Mouse (Mus musculus) liver, embryonic 13.5 days (tissue): Measurements from ENCODE around the gene Hnrnph3. TPM values are rescaled to one million over a fixed set of nuclear protein-coding genes. Genes with fewer than 3 reads are reported as not detected.
A peak's percentile ranks its signal among the peaks of the same experiment; 100 is the strongest.

Experiments used
- ATAC-seq: fragments of 200-750 bp; cut with Nextera tagmentation; 2 replicates; pipeline ENCODE4 v1.8.0; 2017; ENCODE audit warnings: low read depth, mild to moderate bottlenecking, moderate number of reproducible peaks, moderate library complexity
- DNase-seq: peaks from one replicate; pipeline ENCODE4 v3.0.0; 2022
- H3K27ac ChIP-seq: fragments of 300-500 bp; sonication (generic); 2 replicates; pipeline ENCODE4 v1.5.1; 2015; ENCODE audit warnings: moderate library complexity, mild to moderate bottlenecking, inconsistent platforms
- H3K27me3 ChIP-seq: fragments of 300-500 bp; sonication (generic); 2 replicates; pipeline ENCODE4 v1.6.1; 2015; ENCODE audit warnings: mild to moderate bottlenecking, inconsistent platforms
- H3K36me3 ChIP-seq: fragments of 300-500 bp; sonication (generic); 2 replicates; pipeline ENCODE4 v1.6.1; 2015; ENCODE audit warnings: mild to moderate bottlenecking, inconsistent platforms
- H3K4me1 ChIP-seq: fragments of 300-500 bp; sonication (generic); replicated peaks from 2 replicates; pipeline ENCODE4 v1.6.1; 2015; ENCODE audit warnings: inconsistent platforms
- H3K4me2 ChIP-seq: fragments of 300-500 bp; sonication (generic); 2 replicates; pipeline ENCODE4 v1.6.1; 2015; ENCODE audit warnings: inconsistent platforms, mild to moderate bottlenecking, moderate library complexity
- H3K4me3 ChIP-seq: fragments of 300-500 bp; sonication (generic); replicated peaks from 2 replicates; pipeline ENCODE4 v1.5.1; 2015; ENCODE audit warnings: mild to moderate bottlenecking, inconsistent platforms
- H3K9ac ChIP-seq: fragments of 300-500 bp; sonication (generic); 2 replicates; pipeline ENCODE4 v1.6.1; 2015; ENCODE audit warnings: mild to moderate bottlenecking, inconsistent platforms
- H3K9me3 ChIP-seq: fragments of 300-500 bp; sonication (generic); replicated peaks from 2 replicates; pipeline ENCODE4 v1.6.1; 2016; ENCODE audit warnings: inconsistent platforms
- WGBS: fragments of 180-500 bp; shearing (Covaris S2); methylation state at CpG from one replicate; pipeline ENCODE4 v1.1.7; 2015; ENCODE audit not compliant: insufficient replicate concordance; 5-methylcytosine and 5-hydroxymethylcytosine counted together
- polyA plus RNA-seq: library from polyadenylated mRNA; unstranded; fragments of >200 nt; fragmentation: Nextera tagmentation; extraction: Ambion mirVana; gene quantifications from 2 replicates; pipeline ENCODE4 v1.2.1, GENCODE M21; 2015

The Hnrnph3 gene
- 25.5 and 29.9 TPM in 2 replicates for polyA plus RNA-seq

- no peaks in the 10 kb centered on the region for H3K9me3 ChIP-seq
- peaks cover 3% of the 10 kb centered on the region; the same call in 1 of the 2 replicates for H3K36me3 ChIP-seq
- H3K4me2 ChIP-seq = peak within 1 kb of the TSS; percentile 78
- ATAC-seq (peak; percentile 92), DNase-seq (peak; percentile 96)
- H3K4me3 ChIP-seq = peak within 1 kb of the TSS; percentile 95
- WGBS = 0% methylated on average over 65 of the region's 69 CpGs
- peak within 1 kb of the TSS; percentile 97 for H3K27ac ChIP-seq
- peak within 1 kb of the TSS; percentile 97 for H3K9ac ChIP-seq
- no peaks in the 10 kb centered on the region for H3K27me3 ChIP-seq
- H3K4me1 ChIP-seq = peaks cover 46% of the 10 kb centered on the region
Observed at GRCm38 (mm10) chr10:63023749-63024579, at the start of gene Hnrnph3, which contains the start of gene Pbld2. Gene Hnrnph3, minus strand, starts transcription at chr10:63024217. Gene Pbld2, plus strand, starts transcription at chr10:63024315.

- Histone ChIP-seq H3K9ac (no peak overlapping the region), H3K4me3 (no peak overlapping the region), H3K27ac (no peak overlapping the region), H3K36me3 (no peaks in the 10 kb centered on the region), H3K27me3 (no peaks in the 10 kb centered on the region), H3K4me1 (no peaks in the 10 kb centered on the region), H3K4me2 (no peak overlapping the region), H3K9me3 (no peaks in the 10 kb centered on the region)
- 8% methylated on average over 5 of the region's 5 CpGs for WGBS
- DNase-seq = peak; percentile 36
- ATAC-seq = no peak
Observed at GRCm38 (mm10) chr10:63065988-63066387, 42.0 kb upstream of the Hnrnph3 start.

- whole genome bisulfite sequencing = 56% methylated on average over 8 of the region's 8 CpGs
- ATAC-seq (no peak), DNase-seq (no peak)
- no peak overlapping the region for H3K4me2 ChIP-seq
- no peak overlapping the region for H3K9ac ChIP-seq
- no peaks in the 10 kb centered on the region for H3K36me3 ChIP-seq
- no peaks in the 10 kb centered on the region for H3K27me3 ChIP-seq
- H3K4me3 ChIP-seq = no peak overlapping the region
- no peaks in the 10 kb centered on the region for H3K4me1 ChIP-seq
- H3K27ac ChIP-seq = no peak overlapping the region
- H3K9me3 ChIP-seq = no peaks in the 10 kb centered on the region
Observed at GRCm38 (mm10) chr10:63065561-63065960, 41.5 kb upstream of the Hnrnph3 start.

GRCm38 (mm10) chr10:63064516-63064915 is 40.5 kb upstream of the Hnrnph3 start:
- no peaks in the 10 kb centered on the region for H3K4me1 ChIP-seq
- H3K9ac ChIP-seq = no peak overlapping the region
- DNase-seq = no peak
- 65% methylated on average over 9 of the region's 9 CpGs for WGBS
- H3K36me3 ChIP-seq = no peaks in the 10 kb centered on the region
- no peak overlapping the region for H3K27ac ChIP-seq
- H3K9me3 ChIP-seq = no peaks in the 10 kb centered on the region
- H3K27me3 ChIP-seq = no peaks in the 10 kb centered on the region
- no peak overlapping the region for H3K4me2 ChIP-seq
- ATAC-seq = no peak
- H3K4me3 ChIP-seq = no peak overlapping the region

- ATAC-seq (no peak), DNase-seq (no peak)
- Histone ChIP-seq H3K4me1 (no peaks in the 10 kb centered on the region), H3K27ac (no peak overlapping the region), H3K9ac (no peak overlapping the region), H3K27me3 (no peaks in the 10 kb centered on the region), H3K4me3 (no peak overlapping the region), H3K4me2 (no peak overlapping the region), H3K36me3 (no peaks in the 10 kb centered on the region), H3K9me3 (no peaks in the 10 kb centered on the region)
- 59% methylated on average over 7 of the region's 7 CpGs for WGBS
Observed at GRCm38 (mm10) chr10:63063365-63063764, 39.3 kb upstream of the Hnrnph3 start.

- WGBS = 83% methylated on average over 5 of the region's 5 CpGs
- Histone ChIP-seq H3K4me2 (no peak overlapping the region), H3K9me3 (no peaks in the 10 kb centered on the region), H3K4me3 (no peak overlapping the region), H3K36me3 (no peaks in the 10 kb centered on the region), H3K9ac (no peak overlapping the region), H3K27ac (no peak overlapping the region), H3K27me3 (no peaks in the 10 kb centered on the region), H3K4me1 (no peaks in the 10 kb centered on the region)
- ATAC-seq (no peak), DNase-seq (no peak)
Observed at GRCm38 (mm10) chr10:63062696-63063095, 38.7 kb upstream of the Hnrnph3 start.

GRCm38 (mm10) chr10:63061266-63061665 is 37.2 kb upstream of the Hnrnph3 start:
- WGBS = 62% methylated on average over 12 of the region's 12 CpGs
- H3K4me3 ChIP-seq = no peak overlapping the region
- H3K9me3 ChIP-seq = no peaks in the 10 kb centered on the region
- H3K36me3 ChIP-seq = no peaks in the 10 kb centered on the region
- H3K27me3 ChIP-seq = no peaks in the 10 kb centered on the region
- no peaks in the 10 kb centered on the region for H3K4me1 ChIP-seq
- ATAC-seq (peak; percentile 42), DNase-seq (no peak)
- H3K27ac ChIP-seq = 0 out of 2 replicates have a peak overlapping the region, but pooled peaks have one; percentile 6
- H3K4me2 ChIP-seq = 0 out of 2 replicates have a peak overlapping the region, but pooled peaks have one; percentile 21
- H3K9ac ChIP-seq = no peak overlapping the region

- Histone ChIP-seq H3K9me3 (no peaks in the 10 kb centered on the region), H3K4me3 (no peak overlapping the region), H3K27me3 (no peaks in the 10 kb centered on the region), H3K9ac (no peak overlapping the region), H3K4me1 (no peaks in the 10 kb centered on the region), H3K27ac (no peak overlapping the region), H3K4me2 (no peak overlapping the region), H3K36me3 (no peaks in the 10 kb centered on the region)
- DNase-seq (no peak), ATAC-seq (no peak)
- WGBS = 70% methylated on average over 11 of the region's 11 CpGs
Observed at GRCm38 (mm10) chr10:63060406-63060805, 36.4 kb upstream of the Hnrnph3 start.

- no peak for ATAC-seq
- DNase-seq = no peak
- no peaks in the 10 kb centered on the region for H3K9me3 ChIP-seq
- 66% methylated on average over 2 of the region's 2 CpGs for WGBS
- no peak within 1 kb of the TSS for H3K9ac ChIP-seq
- H3K4me1 ChIP-seq = no peaks in the 10 kb centered on the region
- H3K36me3 ChIP-seq = no peaks in the 10 kb centered on the region
- no peak within 1 kb of the TSS for H3K4me2 ChIP-seq
- no peak within 1 kb of the TSS for H3K27ac ChIP-seq
- H3K27me3 ChIP-seq = no peaks in the 10 kb centered on the region
- H3K4me3 ChIP-seq = no peak within 1 kb of the TSS
Observed at GRCm38 (mm10) chr10:63059862-63060261, 35.8 kb upstream of the Hnrnph3 start, which contains the start of gene Pbld1. Gene Pbld1, plus strand, starts transcription at chr10:63060162.

GRCm38 (mm10) chr10:63056966-63057750 is 33.1 kb upstream of the Hnrnph3 start:
- Histone ChIP-seq H3K4me2 (no peak overlapping the region), H3K27me3 (no peaks in the 10 kb centered on the region), H3K4me1 (no peaks in the 10 kb centered on the region), H3K9me3 (no peaks in the 10 kb centered on the region), H3K4me3 (no peak overlapping the region), H3K27ac (no peak overlapping the region), H3K9ac (no peak overlapping the region), H3K36me3 (no peaks in the 10 kb centered on the region)
- no peak for ATAC-seq
- no peak for DNase-seq
- 43% methylated on average over 24 of the region's 24 CpGs for WGBS

GRCm38 (mm10) chr10:63054586-63054985 is 30.6 kb upstream of the Hnrnph3 start:
- Histone ChIP-seq H3K9ac (no peak overlapping the region), H3K9me3 (no peaks in the 10 kb centered on the region), H3K27ac (no peak overlapping the region), H3K4me3 (no peak overlapping the region), H3K36me3 (no peaks in the 10 kb centered on the region), H3K27me3 (no peaks in the 10 kb centered on the region), H3K4me2 (no peak overlapping the region), H3K4me1 (no peaks in the 10 kb centered on the region)
- ATAC-seq (no peak), DNase-seq (no peak)
- 51% methylated on average over 2 of the region's 2 CpGs for WGBS
